Mouse (Mus musculus) bone marrow macrophage, adult 2 months (primary cell): Measurements from ENCODE around the gene Foxk1. TPM values are rescaled to one million over a fixed set of nuclear protein-coding genes. Genes with fewer than 3 reads are reported as not detected.

ENCODE experiments used
- H3K27ac ChIP-seq: 2 replicates; pipeline ENCODE4 v1.5.1; 2012; ENCODE audit warnings: low read depth, low read length; ENCODE audit not compliant: insufficient read depth
- H3K4me1 ChIP-seq: 2 replicates; pipeline ENCODE4 v1.6.1; 2012; ENCODE audit warnings: low read length; ENCODE audit not compliant: control insufficient read depth, insufficient read depth
- H3K4me3 ChIP-seq: 2 replicates; pipeline ENCODE4 v1.5.1; 2012; ENCODE audit warnings: mild to moderate bottlenecking, low read length, moderate library complexity; ENCODE audit not compliant: insufficient read depth
- CTCF ChIP-seq: IDR thresholded peaks from 2 replicates; pipeline ENCODE4 v1.5.1; 2012; ENCODE audit warnings: low read depth, mild to moderate bottlenecking, low read length, moderate library complexity
- POLR2A ChIP-seq: IDR thresholded peaks from 2 replicates; pipeline ENCODE4 v1.6.1; 2012; ENCODE audit warnings: mild to moderate bottlenecking, low read depth, low read length, borderline replicate concordance
- polyA plus RNA-seq: library from polyadenylated mRNA; stranded (reverse); fragments of >200 nt; gene quantifications from 2 replicates; pipeline ENCODE4 v1.2.4, GENCODE M21; 2012; ENCODE audit not compliant: missing spikeins, insufficient read depth, insufficient read length

The Foxk1 gene
- polyA plus RNA-seq, 1 experiment: 18.2 TPM

- Histone ChIP-seq H3K27ac (no peak overlapping the region), H3K4me3 (no peak overlapping the region), H3K4me1 (peaks cover 30% of the 10 kb centered on the region)
- TF ChIP-seq POLR2A (no peak), CTCF (no peak)
Observed at GRCm38 (mm10) chr5:142417104-142417503, 15.8 kb downstream of the Foxk1 start.

GRCm38 (mm10) chr5:142417876-142418275, 16.6 kb downstream of the Foxk1 start:
- TF ChIP-seq CTCF (no peak), POLR2A (no peak)
- H3K4me3 ChIP-seq: no peak overlapping the region
- H3K27ac ChIP-seq: no peak overlapping the region
- peaks cover 24% of the 10 kb centered on the region for H3K4me1 ChIP-seq

- H3K27ac ChIP-seq: no peak overlapping the region
- TF ChIP-seq CTCF (no peak), POLR2A (no peak)
- peaks cover 20% of the 10 kb centered on the region for H3K4me1 ChIP-seq
- H3K4me3 ChIP-seq: no peak overlapping the region
Observed at GRCm38 (mm10) chr5:142418419-142418818, 17.1 kb downstream of the Foxk1 start.

GRCm38 (mm10) chr5:142420317-142420716, 19.0 kb downstream of the Foxk1 start:
- Histone ChIP-seq H3K4me3 (no peak overlapping the region), H3K4me1 (peaks cover 34% of the 10 kb centered on the region), H3K27ac (no peak overlapping the region)
- TF ChIP-seq POLR2A (no peak), CTCF (no peak)

- H3K4me3 ChIP-seq: no peak overlapping the region
- TF ChIP-seq CTCF (no peak), POLR2A (no peak)
- H3K4me1 ChIP-seq: peaks cover 40% of the 10 kb centered on the region
- H3K27ac ChIP-seq: no peak overlapping the region
Observed at GRCm38 (mm10) chr5:142420920-142421319, 19.6 kb downstream of the Foxk1 start.

- TF ChIP-seq POLR2A (no peak), CTCF (no peak)
- Histone ChIP-seq H3K4me3 (no peak overlapping the region), H3K4me1 (peaks cover 48% of the 10 kb centered on the region), H3K27ac (no peak overlapping the region)
Observed at GRCm38 (mm10) chr5:142421886-142422285, 20.6 kb downstream of the Foxk1 start.

- H3K4me1 ChIP-seq: peaks cover 48% of the 10 kb centered on the region
- no peak for TF ChIP-seq CTCF
- no peak for TF ChIP-seq POLR2A
- no peak overlapping the region for H3K27ac ChIP-seq
- no peak overlapping the region for H3K4me3 ChIP-seq
Observed at GRCm38 (mm10) chr5:142423141-142423540, 21.8 kb downstream of the Foxk1 start.

GRCm38 (mm10) chr5:142423701-142424100, 22.4 kb downstream of the Foxk1 start:
- H3K4me3 ChIP-seq: no peak overlapping the region
- peaks cover 49% of the 10 kb centered on the region for H3K4me1 ChIP-seq
- no peak overlapping the region for H3K27ac ChIP-seq
- TF ChIP-seq CTCF (no peak), POLR2A (no peak)

GRCm38 (mm10) chr5:142424627-142425349, 23.5 kb downstream of the Foxk1 start:
- peaks cover 50% of the 10 kb centered on the region for H3K4me1 ChIP-seq
- peak overlapping the region; percentile 29 for H3K4me3 ChIP-seq
- peak overlapping the region; percentile 48 for H3K27ac ChIP-seq
- TF ChIP-seq POLR2A (no peak), CTCF (no peak)

- no peak overlapping the region for H3K27ac ChIP-seq
- peaks cover 50% of the 10 kb centered on the region for H3K4me1 ChIP-seq
- TF ChIP-seq CTCF (no peak), POLR2A (no peak)
- H3K4me3 ChIP-seq: no peak overlapping the region
Observed at GRCm38 (mm10) chr5:142426476-142426875, 25.2 kb downstream of the Foxk1 start.

- no peak overlapping the region for H3K27ac ChIP-seq
- H3K4me3 ChIP-seq: no peak overlapping the region
- peaks cover 50% of the 10 kb centered on the region for H3K4me1 ChIP-seq
- TF ChIP-seq POLR2A: no peak
- TF ChIP-seq CTCF: no peak
Observed at GRCm38 (mm10) chr5:142427876-142428275, 26.6 kb downstream of the Foxk1 start.
